ENCODE assay signal across 11 mouse cellular contexts in the genomic region with DNA sequence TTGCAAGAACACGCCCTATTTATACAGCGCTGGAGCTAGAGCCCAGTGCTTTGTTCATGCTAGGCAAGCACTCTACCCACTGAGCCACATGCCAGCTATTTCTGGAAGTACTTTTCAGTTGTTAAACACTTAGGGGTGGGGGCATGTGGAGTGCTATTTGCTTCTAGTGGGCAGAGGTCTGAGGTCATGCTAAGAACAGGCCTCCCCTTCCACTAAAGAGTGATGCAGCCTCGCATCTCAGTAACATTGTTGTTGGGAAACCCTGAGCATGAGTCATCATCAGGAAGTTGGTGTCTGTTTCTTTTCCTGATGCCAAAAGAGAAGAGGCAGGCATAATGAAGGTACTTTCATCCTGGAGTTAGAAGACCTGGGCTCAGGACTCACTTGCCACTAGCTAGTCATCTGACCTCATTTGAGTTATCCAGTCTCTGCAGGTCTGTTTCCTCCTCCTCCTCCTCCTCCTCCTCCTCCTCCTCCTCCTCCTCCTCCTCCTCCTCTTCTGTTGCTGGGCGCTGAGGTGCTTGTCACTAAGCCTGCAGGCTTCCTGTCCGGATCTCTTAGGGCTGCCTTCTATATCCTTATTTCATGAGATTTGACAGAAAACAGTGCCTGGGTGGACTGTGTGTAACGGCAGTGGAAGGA.
A peak's percentile ranks its signal among the peaks of the same experiment; 100 is the strongest.
DNase-seq lines count a peak whose midpoint lies in the region; ATAC-seq and TF ChIP-seq lines count a peak whose summit lies in the region.
"Had no signal": no experiment of that assay in that cellular context is flagged by ENCODE, and none has a peak within 500 bp of the region (broad histone marks: within the 10 kb centered on the region; RNA-seq: fewer than 3 reads in every experiment).

No protein-coding gene starts in this region.

- no peak overlapping the region for H3K9ac ChIP-seq in heart, embryonic 14.5 days (ENCODE audit: low read length)
- H3K9ac ChIP-seq in lung, embryonic 14.5 days: no peak overlapping the region
- no peak overlapping the region for H3K9ac ChIP-seq in stomach, postnatal 0 days (ENCODE audit: low read length)
- H3K9ac ChIP-seq: embryonic facial prominence, embryonic 12.5 days; hindbrain, embryonic 14.5 days had no signal

- ATAC-seq in heart, embryonic 14.5 days (ENCODE audit: insufficient number of reproducible peaks, insufficient read depth, low FRiP score, low read depth): no peak
- peak; percentile 59; the same call in 1 of the 2 replicates for ATAC-seq in lung, embryonic 14.5 days (ENCODE audit: insufficient read depth)
- ATAC-seq in stomach, postnatal 0 days (ENCODE audit: low FRiP score, low TSS enrichment): peak; percentile 81
- ATAC-seq: midbrain, embryonic 16.5 days had no signal

- no peak overlapping the region for H3K4me2 ChIP-seq in heart, embryonic 14.5 days (ENCODE audit: low read length)
- H3K4me2 ChIP-seq in lung, embryonic 14.5 days: no peak overlapping the region
- no peak overlapping the region for H3K4me2 ChIP-seq in stomach, postnatal 0 days (replicated peaks; ENCODE audit: low read depth)
- H3K4me2 ChIP-seq: embryonic facial prominence, embryonic 12.5 days; hindbrain, embryonic 14.5 days had no signal

- 59% methylated on average over 5 of the region's 6 CpGs for WGBS in heart, embryonic 14.5 days
- 43% methylated on average over 6 of the region's 6 CpGs for WGBS in lung, embryonic 14.5 days
- WGBS in stomach, postnatal 0 days: 35% methylated on average over 5 of the region's 6 CpGs

- no peak for TF ChIP-seq EP300 in stomach, postnatal 0 days (optimal IDR thresholded peaks at IDR 0.05)

- no peak overlapping the region for H3K4me3 ChIP-seq in heart, embryonic 14.5 days (ENCODE audit: control insufficient read depth in 1 of 2, insufficient read depth in 1 of 2, low read depth in 1 of 2, low read length in 2 of 2)
- no peak overlapping the region for H3K4me3 ChIP-seq in lung, embryonic 14.5 days (ENCODE audit: low read depth, low read length)
- no peak overlapping the region for H3K4me3 ChIP-seq in stomach, postnatal 0 days (ENCODE audit: low read depth, low read length)
- H3K4me3 ChIP-seq: embryonic facial prominence, embryonic 12.5 days had no signal

- H3K9me3 ChIP-seq in heart, embryonic 14.5 days (ENCODE audit: control insufficient read depth, low read length): no peaks in the 10 kb centered on the region
- H3K9me3 ChIP-seq in lung, embryonic 14.5 days (ENCODE audit: low read depth, low read length): no peaks in the 10 kb centered on the region
- no peaks in the 10 kb centered on the region for H3K9me3 ChIP-seq in stomach, postnatal 0 days (ENCODE audit: control insufficient read depth, low read length)
- H3K9me3 ChIP-seq: embryonic facial prominence, embryonic 12.5 days had no signal

- H3K27ac ChIP-seq in heart, embryonic 14.5 days (replicated peaks in 1 of 2; ENCODE audit: control insufficient read depth in 1 of 2, insufficient read depth in 1 of 2, low read depth in 2 of 2, low read length in 2 of 2): peak overlapping the region; percentile 50 to 87
- peak overlapping the region; percentile 87 for H3K27ac ChIP-seq in lung, embryonic 14.5 days (ENCODE audit: low read depth)
- peak overlapping the region; percentile 82 for H3K27ac ChIP-seq in stomach, postnatal 0 days (replicated peaks)
- H3K27ac ChIP-seq: embryonic facial prominence, embryonic 12.5 days had no signal

- no peak for TF ChIP-seq CTCF in lung, embryonic 14.5 days (IDR thresholded peaks at IDR 0.05; ENCODE audit: low read depth)
- TF ChIP-seq CTCF in stomach, postnatal 0 days (IDR thresholded peaks at IDR 0.05; ENCODE audit: low read depth): no peak

- peak; percentile 32 for DNase-seq in right cerebral cortex, adult 18-20 months
- DNase-seq in right cerebral cortex, postnatal 4 days: no peak
- peak; percentile 53 for DNase-seq in lung, embryonic 14.5 days
- DNase-seq in stomach, postnatal 0 days (ENCODE audit: low spot score): peak; percentile 67
- no peak for DNase-seq in thymus, postnatal 25 days
- no peak for DNase-seq in gastrocnemius, postnatal 4 days (ENCODE audit: low spot score in 2 of 2)
- DNase-seq in ovary, postnatal 10 days (ENCODE audit: low spot score): no peak

- H3K36me3 ChIP-seq in heart, embryonic 14.5 days (ENCODE audit: control insufficient read depth, insufficient read depth, low read length): no peaks in the 10 kb centered on the region
- no peaks in the 10 kb centered on the region for H3K36me3 ChIP-seq in lung, embryonic 14.5 days (ENCODE audit: insufficient read depth)
- H3K36me3 ChIP-seq in stomach, postnatal 0 days (ENCODE audit: control insufficient read depth, insufficient read depth, low read length): no peaks in the 10 kb centered on the region
- H3K36me3 ChIP-seq: embryonic facial prominence, embryonic 12.5 days had no signal

- H3K27me3 ChIP-seq in heart, embryonic 14.5 days (ENCODE audit: control insufficient read depth, insufficient read depth, low read length): no peaks in the 10 kb centered on the region
- no peaks in the 10 kb centered on the region for H3K27me3 ChIP-seq in lung, embryonic 14.5 days (ENCODE audit: insufficient read depth, low read length)
- H3K27me3 ChIP-seq in stomach, postnatal 0 days (ENCODE audit: control insufficient read depth, insufficient read depth, low read length): no peaks in the 10 kb centered on the region
- H3K27me3 ChIP-seq: embryonic facial prominence, embryonic 12.5 days had no signal

- peaks cover 24 to 41% of the 10 kb centered on the region in 2 experiments for H3K4me1 ChIP-seq in heart, embryonic 14.5 days (ENCODE audit: control insufficient read depth in 2 of 2, insufficient read depth in 2 of 2, low read length in 2 of 2)
- H3K4me1 ChIP-seq in lung, embryonic 14.5 days (ENCODE audit: insufficient read depth): peaks cover 16% of the 10 kb centered on the region; the same call in 1 of the 2 replicates
- peaks cover 10% of the 10 kb centered on the region; the same call in 1 of the 2 replicates for H3K4me1 ChIP-seq in stomach, postnatal 0 days (replicated peaks; ENCODE audit: control insufficient read depth, insufficient read depth)

Comparison
In these comparisons a context has a peak if more than half of its experiments do, and no peak if none do; other contexts are left out.
1. DNase-seq: peak in right cerebral cortex, adult 18-20 months (single experiment), lung, embryonic 14.5 days (single experiment) and stomach, postnatal 0 days (single experiment); none in right cerebral cortex, postnatal 4 days (single experiment), thymus, postnatal 25 days (single experiment), gastrocnemius, postnatal 4 days (0 of 2) and ovary, postnatal 10 days (single experiment).
2. Peak in every context shown above with its lines, with median percentiles within 50 percentile points of each other: H3K27ac ChIP-seq.